Mouse (Mus musculus) midbrain, embryonic 13.5 days (tissue): Measurements from ENCODE around the gene Ccdc188. TPM values are rescaled to one million over a fixed set of nuclear protein-coding genes. Genes with fewer than 3 reads are reported as not detected.

Experiments
- ATAC-seq: fragments of 200-750 bp; cut with Nextera tagmentation; 2 replicates; pipeline ENCODE4 v1.8.0; 2017; ENCODE audit warnings: mild to moderate bottlenecking, moderate TSS enrichment, moderate library complexity
- H3K27ac ChIP-seq: fragments of 300-500 bp; sonication (generic); 2 replicates; pipeline ENCODE4 v1.5.1; 2015; ENCODE audit warnings: inconsistent platforms, mild to moderate bottlenecking, moderate library complexity
- H3K27me3 ChIP-seq: fragments of 300-500 bp; sonication (generic); 2 replicates; pipeline ENCODE4 v1.6.1; 2015; ENCODE audit warnings: mild to moderate bottlenecking, inconsistent platforms
- H3K36me3 ChIP-seq: fragments of 300-500 bp; sonication (generic); 2 replicates; pipeline ENCODE4 v1.6.1; 2015; ENCODE audit warnings: mild to moderate bottlenecking, inconsistent platforms
- H3K4me1 ChIP-seq: fragments of 300-500 bp; sonication (generic); replicated peaks from 2 replicates; pipeline ENCODE4 v1.6.1; 2015; ENCODE audit warnings: inconsistent platforms
- H3K4me2 ChIP-seq: fragments of 300-500 bp; sonication (generic); replicated peaks from 2 replicates; pipeline ENCODE4 v1.6.1; 2015; ENCODE audit warnings: moderate library complexity, mild to moderate bottlenecking, inconsistent platforms
- H3K4me3 ChIP-seq: fragments of 300-500 bp; sonication (generic); replicated peaks from 2 replicates; pipeline ENCODE4 v1.5.1; 2015; ENCODE audit warnings: mild to moderate bottlenecking, inconsistent platforms
- H3K9ac ChIP-seq: fragments of 300-500 bp; sonication (generic); replicated peaks from 2 replicates; pipeline ENCODE4 v1.6.1; 2015; ENCODE audit warnings: mild to moderate bottlenecking, inconsistent platforms
- H3K9me3 ChIP-seq: fragments of 300-500 bp; sonication (generic); 2 replicates; pipeline ENCODE4 v1.6.1; 2016; ENCODE audit warnings: mild to moderate bottlenecking, inconsistent platforms
- WGBS: fragments of 180-500 bp; shearing (Covaris S2); methylation state at CpG from one replicate; pipeline ENCODE4 v1.1.7; 2015; 5-methylcytosine and 5-hydroxymethylcytosine counted together
- polyA plus RNA-seq: library from polyadenylated mRNA; unstranded; fragments of >200 nt; fragmentation: Nextera tagmentation; extraction: Ambion mirVana; gene quantifications from 2 replicates; pipeline ENCODE4 v1.2.1, GENCODE M21; 2015

Ccdc188 gene
- polyA plus RNA-seq, 1 experiment from 2014 or later, result 0.09 TPM

DNA sequence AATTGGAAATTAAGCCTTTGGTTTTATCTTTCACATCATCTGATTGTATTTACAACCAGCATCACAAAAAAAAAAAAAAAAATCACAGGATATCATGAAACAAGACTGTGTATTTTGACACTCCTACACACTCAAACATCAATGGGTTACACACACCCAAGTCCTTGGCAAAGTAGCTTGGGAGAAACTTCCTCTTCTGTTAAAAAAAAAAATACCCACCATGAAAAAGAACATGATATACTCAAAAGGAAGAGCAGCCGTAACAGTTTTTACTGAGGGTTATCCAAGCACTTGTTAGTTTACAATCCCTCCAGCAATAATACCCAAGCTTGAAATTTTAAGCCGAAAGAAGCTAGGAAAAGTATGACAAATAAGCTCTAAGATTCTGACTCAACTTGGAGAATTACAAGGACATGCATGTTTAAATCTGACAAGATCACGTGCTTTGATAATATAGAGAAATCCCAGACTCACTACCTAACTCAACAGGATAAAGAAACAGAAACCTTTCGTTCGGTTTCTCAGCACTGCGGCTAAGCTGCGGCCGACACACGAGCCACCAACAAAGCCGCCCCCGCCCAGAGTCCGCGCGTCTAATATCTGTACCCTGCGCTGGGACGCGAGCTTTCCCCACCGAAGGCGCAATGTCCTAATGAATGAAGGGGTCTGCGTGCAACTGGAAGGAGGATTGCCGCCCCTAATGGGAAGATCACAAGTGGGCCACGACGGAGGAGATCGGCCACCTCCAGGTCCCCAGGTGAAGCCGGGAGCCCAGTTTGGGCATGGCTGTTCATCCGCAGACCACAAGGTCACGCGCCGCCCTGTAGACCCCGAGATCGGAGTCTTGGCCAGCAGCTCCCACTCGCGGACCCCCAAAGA lies 30.1 kb downstream of the Ccdc188 start:
- Histone ChIP-seq H3K4me2 (peak overlapping the region; percentile 90), H3K27me3 (no peaks in the 10 kb centered on the region), H3K9ac (peak overlapping the region; percentile 87), H3K4me1 (peaks cover 50% of the 10 kb centered on the region), H3K4me3 (peak overlapping the region; percentile 94), H3K9me3 (no peaks in the 10 kb centered on the region), H3K27ac (peak overlapping the region; percentile 89), H3K36me3 (peaks cover 64% of the 10 kb centered on the region)
- WGBS, result under 1% methylated on average over 33 of the region's 33 CpGs
- ATAC-seq, result no peak

DNA sequence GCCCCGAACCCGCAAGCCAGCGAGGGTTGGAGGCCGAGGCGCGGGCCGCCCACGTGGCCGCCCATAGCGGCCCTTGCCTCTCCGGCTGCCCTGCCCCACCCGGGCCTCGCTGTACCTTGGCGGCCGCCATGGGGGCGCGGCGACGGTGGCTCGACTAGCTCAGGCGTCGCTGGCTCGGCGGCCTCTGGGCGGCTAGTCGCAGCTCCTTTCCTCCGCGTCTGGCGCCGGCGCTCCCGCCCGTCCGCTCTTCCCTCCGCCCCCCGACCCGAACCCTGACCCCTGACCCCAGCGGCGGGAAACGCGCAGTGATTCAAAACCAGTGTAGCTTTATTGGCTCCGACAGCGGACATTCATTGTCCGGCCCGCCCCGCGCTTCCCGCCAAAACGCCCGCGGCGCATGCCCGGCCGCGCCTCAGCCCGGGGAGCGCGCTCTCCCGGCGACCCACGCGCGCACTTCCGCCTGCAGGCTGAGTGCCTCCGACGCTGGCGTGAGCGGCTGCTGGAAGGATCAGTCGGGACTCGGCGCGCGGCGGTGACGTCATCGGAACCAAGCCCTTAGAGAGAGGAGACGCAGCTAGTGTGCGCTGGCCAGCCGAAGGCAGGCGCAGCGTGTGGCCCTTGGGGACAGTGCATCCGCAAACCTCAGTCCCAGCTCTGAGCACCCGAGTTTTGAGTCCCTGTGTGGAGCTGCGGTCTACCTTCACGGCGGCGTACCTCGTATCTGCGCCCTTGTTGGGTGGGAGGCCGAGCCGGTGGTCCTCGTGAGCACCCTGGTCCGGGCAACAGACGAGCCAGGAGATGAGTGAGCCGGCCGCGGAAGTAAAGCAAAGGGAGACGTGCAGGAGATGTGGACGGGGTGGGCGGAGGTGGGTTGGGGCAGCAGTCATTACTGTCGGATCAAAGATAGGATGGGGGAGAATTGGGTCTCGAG lies 31.0 kb downstream of the Ccdc188 start, which contains the start of the genes Trmt2a and Ranbp1:
Gene Trmt2a, plus strand, starts transcription at position 247 of the 931 bp plus-strand sequence.
Gene Ranbp1, minus strand, starts transcription at position 300 of the 931 bp plus-strand sequence.
- Histone ChIP-seq H3K4me3 (peak within 1 kb of the TSS; percentile 94), H3K27me3 (no peaks in the 10 kb centered on the region), H3K9ac (peak within 1 kb of the TSS; percentile 87), H3K9me3 (no peaks in the 10 kb centered on the region), H3K4me2 (peak within 1 kb of the TSS; percentile 90), H3K36me3 (peaks cover 64% of the 10 kb centered on the region), H3K4me1 (peaks cover 50% of the 10 kb centered on the region), H3K27ac (peak within 1 kb of the TSS; percentile 89)
- peak; percentile 97 for ATAC-seq
- under 1% methylated on average over 102 of the region's 102 CpGs for WGBS

DNA sequence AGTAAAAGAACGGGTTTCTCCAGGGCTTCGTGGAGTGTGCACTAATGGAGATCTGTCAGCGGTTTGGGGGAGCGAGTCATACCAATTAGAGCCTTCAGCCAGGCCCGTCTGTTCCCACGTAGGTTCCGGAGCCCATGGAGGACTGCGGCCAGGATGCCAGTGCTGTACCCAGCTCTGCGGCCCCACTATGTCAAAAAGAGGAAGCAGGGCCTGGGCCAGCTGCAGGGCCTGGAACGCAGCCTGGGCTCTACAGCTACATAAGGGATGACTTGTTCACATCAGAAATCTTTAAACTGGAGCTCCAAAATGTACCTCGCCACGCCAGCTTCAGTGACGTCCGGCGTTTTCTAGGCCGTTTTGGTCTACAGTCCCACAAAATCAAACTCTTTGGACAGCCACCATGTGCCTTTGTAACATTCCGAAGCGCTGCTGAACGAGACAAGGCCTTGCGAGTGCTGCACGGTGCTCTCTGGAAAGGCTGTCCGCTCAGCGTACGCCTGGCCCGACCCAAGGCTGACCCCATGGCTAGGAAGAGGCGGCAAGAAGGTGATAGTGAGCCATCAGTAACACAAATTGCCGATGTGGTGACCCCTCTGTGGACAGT lies 31.8 kb downstream of the Ccdc188 start:
- H3K4me3 ChIP-seq, result peak overlapping the region; percentile 94
- peak overlapping the region; percentile 89 for H3K27ac ChIP-seq
- H3K9ac ChIP-seq, result peak overlapping the region; percentile 87
- H3K36me3 ChIP-seq, result peaks cover 64% of the 10 kb centered on the region
- H3K4me1 ChIP-seq, result peaks cover 50% of the 10 kb centered on the region
- peak; percentile 32 for ATAC-seq
- no peaks in the 10 kb centered on the region for H3K27me3 ChIP-seq
- H3K9me3 ChIP-seq, result no peaks in the 10 kb centered on the region
- H3K4me2 ChIP-seq, result peak overlapping the region; percentile 90
- 6% methylated on average over 27 of the region's 27 CpGs for WGBS

DNA sequence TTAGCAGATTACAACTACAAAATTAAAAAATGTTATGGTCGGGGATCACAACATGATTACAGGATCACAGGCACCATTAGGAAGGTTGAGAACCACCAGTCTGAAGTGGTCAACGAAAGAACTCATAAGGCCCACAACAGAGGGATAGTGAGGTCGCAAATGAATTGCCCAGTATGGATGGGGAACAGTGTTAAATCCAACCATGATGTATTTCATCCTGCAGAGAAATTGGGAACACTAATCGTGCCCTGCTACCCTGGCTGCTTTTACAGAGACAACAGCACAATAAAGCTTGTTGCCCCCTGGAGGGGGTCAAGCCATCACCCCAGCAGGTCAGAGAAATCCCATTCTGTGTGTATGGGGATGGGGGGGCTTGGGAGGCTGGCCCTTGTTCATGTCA lies 32.6 kb downstream of the Ccdc188 start:
- 47% methylated on average over 4 of the region's 4 CpGs for WGBS
- peak overlapping the region; percentile 87 for H3K9ac ChIP-seq
- no peak for ATAC-seq
- peak overlapping the region; percentile 90 for H3K4me2 ChIP-seq
- H3K36me3 ChIP-seq, result peaks cover 64% of the 10 kb centered on the region
- H3K4me1 ChIP-seq, result peaks cover 50% of the 10 kb centered on the region
- H3K4me3 ChIP-seq, result peak overlapping the region; percentile 94
- H3K9me3 ChIP-seq, result no peaks in the 10 kb centered on the region
- no peak overlapping the region for H3K27ac ChIP-seq
- no peaks in the 10 kb centered on the region for H3K27me3 ChIP-seq

DNA sequence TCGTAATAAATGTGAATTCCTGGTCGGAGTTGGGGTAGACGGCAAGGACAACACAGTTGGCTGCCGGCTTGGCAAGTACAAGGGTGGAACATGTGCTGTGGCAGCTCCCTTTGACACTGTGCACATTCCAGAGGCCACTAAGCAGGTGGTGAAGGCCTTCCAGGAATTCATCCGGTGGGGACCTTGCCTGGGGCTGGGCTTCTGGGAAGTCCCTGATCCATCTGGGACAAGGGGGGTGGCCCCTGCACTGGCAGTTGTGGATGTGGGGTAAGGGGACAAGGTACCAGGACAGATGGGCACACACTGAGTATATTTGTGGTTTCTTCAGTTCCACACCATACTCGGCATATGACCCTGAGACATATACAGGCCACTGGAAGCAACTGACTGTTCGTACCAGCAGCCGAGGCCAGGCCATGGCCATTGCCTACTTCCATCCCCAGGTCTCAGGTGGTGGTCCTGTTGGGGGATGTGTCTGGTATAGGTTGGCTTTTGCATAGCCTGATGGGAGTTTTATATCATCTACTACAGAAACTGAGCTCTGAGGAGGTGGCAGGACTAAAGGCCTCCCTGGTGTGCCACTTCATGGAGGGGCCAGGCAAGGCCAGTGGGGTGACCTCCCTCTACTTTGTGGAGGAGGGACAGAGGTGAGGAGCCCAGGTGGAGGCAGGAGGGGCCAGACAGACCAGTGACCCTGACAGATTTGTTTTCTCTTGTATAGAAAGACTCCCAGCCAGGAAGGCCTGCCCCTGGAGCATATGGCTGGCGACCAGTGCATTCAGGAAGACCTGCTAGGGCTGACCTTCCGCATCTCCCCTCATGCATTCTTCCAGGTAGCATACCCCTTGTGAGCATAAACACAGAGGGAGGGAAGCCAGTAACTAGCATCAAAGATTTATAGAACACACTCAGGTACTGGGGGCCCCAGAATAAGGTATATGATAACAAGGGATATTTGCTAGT lies 33.4 kb downstream of the Ccdc188 start:
- H3K9ac ChIP-seq, result peak overlapping the region; percentile 87
- 61% methylated on average over 10 of the region's 10 CpGs for WGBS
- no peak overlapping the region for H3K27ac ChIP-seq

DNA sequence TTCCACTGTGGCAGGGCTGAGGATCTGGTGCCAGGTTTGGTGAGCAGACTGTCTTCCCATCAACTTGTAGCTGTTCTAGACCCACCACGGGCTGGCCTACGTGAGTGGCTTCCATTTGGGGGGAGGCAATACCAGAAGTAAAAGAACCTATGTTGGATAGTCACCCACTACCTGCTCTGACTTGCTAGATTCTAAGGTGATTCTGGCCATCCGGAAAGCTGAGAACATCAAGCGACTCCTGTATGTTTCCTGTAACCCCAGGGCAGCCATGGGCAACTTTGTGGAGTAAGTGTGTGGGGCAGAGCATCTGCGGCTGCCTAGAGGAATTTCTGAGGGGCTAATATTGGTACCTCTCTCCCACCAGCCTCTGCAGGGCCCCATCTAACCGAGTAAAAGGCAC lies 35.1 kb downstream of the Ccdc188 start:
- Histone ChIP-seq H3K9me3 (no peaks in the 10 kb centered on the region), H3K27me3 (no peaks in the 10 kb centered on the region), H3K36me3 (peaks cover 73% of the 10 kb centered on the region), H3K9ac (no peak overlapping the region), H3K4me1 (peaks cover 27% of the 10 kb centered on the region), H3K27ac (no peak overlapping the region), H3K4me2 (no peak overlapping the region), H3K4me3 (no peak overlapping the region)
- no peak for ATAC-seq
- 87% methylated on average over 6 of the region's 6 CpGs for WGBS

More for the DNA sequence above, 33.4 kb downstream of the Ccdc188 start:
- ATAC-seq, result no peak
- Histone ChIP-seq H3K4me3 (peak overlapping the region; percentile 94), H3K4me2 (peak overlapping the region; percentile 90), H3K4me1 (peaks cover 43% of the 10 kb centered on the region), H3K9me3 (no peaks in the 10 kb centered on the region), H3K27me3 (no peaks in the 10 kb centered on the region), H3K36me3 (peaks cover 63% of the 10 kb centered on the region)

DNA sequence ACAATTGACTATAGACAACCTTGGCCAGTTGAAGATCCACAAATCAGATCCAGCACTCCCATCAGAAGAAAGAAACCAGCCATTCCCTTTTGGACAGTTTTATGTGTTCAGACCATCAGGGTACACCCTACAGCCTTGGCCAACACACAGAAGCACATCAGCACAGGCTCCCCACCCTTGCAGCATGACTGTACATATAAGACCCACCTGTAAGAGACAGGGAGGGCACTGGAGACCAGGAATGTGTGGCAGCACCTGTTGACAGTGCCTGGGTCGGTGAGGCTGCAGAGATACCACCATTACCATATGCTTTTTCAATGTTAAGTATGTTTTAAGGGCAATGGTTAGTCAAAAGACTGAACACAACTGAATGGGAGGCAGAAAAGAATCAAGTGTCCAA lies 36.2 kb downstream of the Ccdc188 start:
- no peak overlapping the region for H3K4me3 ChIP-seq
- 82% methylated on average over 1 of the region's 1 CpGs for WGBS
- H3K36me3 ChIP-seq, result peaks cover 83% of the 10 kb centered on the region
- no peak overlapping the region for H3K9ac ChIP-seq
- H3K4me1 ChIP-seq, result peaks cover 27% of the 10 kb centered on the region
- H3K27ac ChIP-seq, result no peak overlapping the region
- H3K4me2 ChIP-seq, result no peak overlapping the region
- no peaks in the 10 kb centered on the region for H3K9me3 ChIP-seq
- H3K27me3 ChIP-seq, result no peaks in the 10 kb centered on the region
- no peak for ATAC-seq

DNA sequence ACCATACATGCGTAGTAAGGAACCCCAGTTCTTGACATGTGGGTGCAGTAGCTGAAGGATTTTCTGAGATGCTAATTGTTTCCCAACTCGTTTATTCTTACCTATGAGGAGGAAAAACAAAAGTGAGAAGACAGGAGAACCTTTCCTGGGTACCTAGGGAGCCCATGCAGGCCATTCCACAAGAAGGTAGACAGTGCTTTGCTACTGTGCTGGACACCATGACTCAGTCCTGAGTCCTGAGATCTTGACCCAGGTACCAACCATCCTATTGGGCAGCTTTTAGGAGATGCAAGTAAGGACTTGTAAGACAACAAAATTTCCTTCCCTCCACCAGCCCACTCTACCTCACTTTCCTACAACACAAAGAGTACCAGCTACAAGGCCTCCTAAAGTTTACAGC lies 40.5 kb downstream of the Ccdc188 start, which contains the start of gene Gm49776:
Gene Gm49776, minus strand, starts transcription at position 101 of the 400 bp plus-strand sequence.
- H3K4me3 ChIP-seq, result no peak within 1 kb of the TSS
- no peaks in the 10 kb centered on the region for H3K9me3 ChIP-seq
- H3K27me3 ChIP-seq, result no peaks in the 10 kb centered on the region
- no peak within 1 kb of the TSS for H3K27ac ChIP-seq
- H3K9ac ChIP-seq, result no peak within 1 kb of the TSS
- no peaks in the 10 kb centered on the region for H3K4me1 ChIP-seq
- WGBS, result 95% methylated on average over 2 of the region's 2 CpGs
- no peak within 1 kb of the TSS for H3K4me2 ChIP-seq
- ATAC-seq, result no peak
- H3K36me3 ChIP-seq, result peaks cover 90% of the 10 kb centered on the region

DNA sequence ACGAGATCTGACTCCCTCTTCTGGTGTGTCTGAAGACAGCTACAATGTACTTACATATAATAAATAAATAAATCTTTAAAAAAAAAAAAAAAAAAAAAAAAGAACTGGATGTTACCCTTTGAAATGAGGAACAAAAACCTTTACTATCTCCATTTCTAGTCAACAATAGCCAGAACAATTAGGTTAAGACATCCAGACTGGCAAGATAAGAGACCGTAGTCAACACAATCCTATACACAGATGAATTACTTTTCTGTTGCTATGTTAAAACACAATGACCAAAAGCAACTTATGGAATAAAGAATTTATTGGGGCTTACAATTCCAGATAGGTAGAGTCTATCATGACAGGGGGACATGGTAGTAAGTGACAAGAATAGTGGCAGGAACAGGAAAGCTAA lies 47.3 kb downstream of the Ccdc188 start:
- no peak for ATAC-seq
- no peak overlapping the region for H3K4me3 ChIP-seq
- H3K36me3 ChIP-seq, result peaks cover 85% of the 10 kb centered on the region
- WGBS, result 87% methylated on average over 2 of the region's 2 CpGs
- no peaks in the 10 kb centered on the region for H3K27me3 ChIP-seq
- H3K4me2 ChIP-seq, result no peak overlapping the region
- no peaks in the 10 kb centered on the region for H3K9me3 ChIP-seq
- H3K9ac ChIP-seq, result no peak overlapping the region
- no peak overlapping the region for H3K27ac ChIP-seq
- H3K4me1 ChIP-seq, result no peaks in the 10 kb centered on the region

DNA sequence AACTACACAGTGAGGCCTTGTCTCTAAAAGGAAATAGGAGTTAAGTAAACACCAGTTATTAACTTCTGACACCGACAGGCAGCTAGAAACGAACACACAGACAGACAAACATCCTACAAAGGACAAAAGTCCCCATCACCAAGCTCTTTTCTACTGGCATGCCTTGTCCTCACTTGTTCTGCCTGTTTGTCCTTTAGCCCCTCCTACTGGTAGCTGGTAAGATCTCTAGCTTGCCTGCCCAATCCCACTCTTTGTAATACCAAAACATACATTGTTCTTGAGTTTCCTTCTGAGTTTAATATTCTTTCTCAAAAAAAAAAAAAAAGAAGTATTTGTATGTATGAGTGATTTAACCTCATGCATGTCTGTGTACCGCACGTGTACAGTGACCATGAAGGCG lies 50.5 kb downstream of the Ccdc188 start:
- Histone ChIP-seq H3K9ac (no peak overlapping the region), H3K4me2 (no peak overlapping the region), H3K27me3 (no peaks in the 10 kb centered on the region), H3K4me3 (no peak overlapping the region), H3K27ac (no peak overlapping the region), H3K4me1 (no peaks in the 10 kb centered on the region), H3K36me3 (peaks cover 87% of the 10 kb centered on the region), H3K9me3 (no peaks in the 10 kb centered on the region)
- ATAC-seq, result no peak
- 92% methylated on average over 5 of the region's 5 CpGs for WGBS
